Mouse (Mus musculus) G1E (cell line): ENCODE data around the gene Gm13420.

Experiments used
- CTCF ChIP-seq: IDR thresholded peaks from 2 replicates; pipeline ENCODE4 v1.5.1; 2012; ENCODE audit warnings: low read depth, low read length, inconsistent platforms, mixed read lengths
- GATA1 ChIP-seq: IDR thresholded peaks from 2 replicates; pipeline ENCODE4 v1.6.1; 2012; ENCODE audit warnings: borderline replicate concordance, low read length, inconsistent platforms, mixed read lengths
- POLR2AphosphoS5 ChIP-seq: IDR thresholded peaks from 2 replicates; pipeline ENCODE4 v1.6.1; 2012; ENCODE audit warnings: low read depth, low read length, inconsistent platforms; ENCODE audit not compliant: insufficient replicate concordance
- TAL1 ChIP-seq: conservative IDR thresholded peaks from 2 replicates; pipeline ENCODE4 v1.6.1; 2012; ENCODE audit warnings: low read depth, low read length, inconsistent platforms, mixed read lengths

- TF ChIP-seq CTCF (no peak), GATA1 (no peak), TAL1 (no peak), POLR2AphosphoS5 (no peak)
Measured at GRCm38 (mm10) chr2:29702189-29702588, 49.3 kb downstream of the Gm13420 start.
